9 mouse cellular contexts compared by ENCODE assay signal in the genomic region with DNA sequence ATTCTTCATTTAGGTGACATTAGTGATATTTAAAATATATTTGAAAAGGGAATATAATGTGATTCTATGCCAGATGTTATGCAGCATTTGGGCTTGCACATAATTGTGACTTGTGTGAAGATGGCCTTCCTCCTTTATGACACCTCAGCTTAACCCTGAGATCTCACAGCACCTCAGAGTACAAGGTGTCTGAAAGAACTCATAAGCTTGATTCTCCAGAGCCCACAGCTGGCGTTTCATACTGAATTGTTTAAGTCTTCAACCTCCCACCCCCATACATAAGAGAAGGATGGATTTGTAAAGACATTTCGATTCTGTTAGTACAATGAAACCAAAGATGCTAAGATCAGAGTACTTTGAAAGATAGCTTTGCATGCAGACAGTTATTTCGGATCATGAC. TPM values are rescaled to one million over a fixed set of nuclear protein-coding genes. Genes with fewer than 3 reads are reported as not detected.
DNase-seq lines count a peak whose midpoint lies in the region; ATAC-seq and TF ChIP-seq lines count a peak whose summit lies in the region.
"Had no signal": no experiment of that assay in that cellular context is flagged by ENCODE, and none has a peak within 500 bp of the region (broad histone marks: within the 10 kb centered on the region; RNA-seq: fewer than 3 reads in every experiment).

No protein-coding gene starts in this region.

- no peak for TF ChIP-seq CTCF in cerebellum, adult 2 months (IDR thresholded peaks at IDR 0.05; ENCODE audit: borderline replicate concordance, insufficient read depth, low read depth, low read length)
- no peak for TF ChIP-seq CTCF in spleen, adult 2 months (IDR thresholded peaks at IDR 0.05; ENCODE audit: extremely low read depth, insufficient read depth, insufficient read length, insufficient replicate concordance)
- TF ChIP-seq CTCF in stomach, postnatal 0 days (IDR thresholded peaks at IDR 0.05; ENCODE audit: low read depth): no peak

- peak overlapping the region; percentile 88 for H3K4me2 ChIP-seq in liver, embryonic 12.5 days
- H3K4me2 ChIP-seq in stomach, postnatal 0 days (replicated peaks; ENCODE audit: low read depth): peak overlapping the region; percentile 81

- no peaks in the 10 kb centered on the region for H3K27me3 ChIP-seq in cerebellum, adult 2 months (ENCODE audit: control insufficient read depth, insufficient read depth, low read length)
- H3K27me3 ChIP-seq in spleen, adult 2 months (ENCODE audit: control insufficient read depth, insufficient read depth, low read length): no peaks in the 10 kb centered on the region
- no peaks in the 10 kb centered on the region for H3K27me3 ChIP-seq in liver, embryonic 12.5 days (replicated peaks)
- H3K27me3 ChIP-seq in stomach, postnatal 0 days (ENCODE audit: control insufficient read depth, insufficient read depth, low read length): no peaks in the 10 kb centered on the region

- no peak for TF ChIP-seq POLR2A in cerebellum, adult 2 months (IDR thresholded peaks at IDR 0.05; ENCODE audit: borderline replicate concordance, insufficient read depth, low read length)
- no peak for TF ChIP-seq POLR2A in spleen, adult 2 months (IDR thresholded peaks at IDR 0.05; ENCODE audit: low read depth, low read length)

- TF ChIP-seq EP300 in stomach, postnatal 0 days (optimal IDR thresholded peaks at IDR 0.05): no peak

- DNase-seq in cerebellum, adult 2 months: no peak
- DNase-seq in cerebellum, postnatal 10 days: no peak
- DNase-seq in spleen, adult 2 months (ENCODE audit: low read depth in 1 of 2, low spot score in 2 of 2): no peak
- no peak for DNase-seq in spleen, adult 12 weeks (ENCODE audit: low spot score)
- no peak for DNase-seq in stomach, postnatal 0 days (ENCODE audit: low spot score)
- DNase-seq in retina, embryonic 14.5 days (ENCODE audit: low spot score): no peak
- no peak for DNase-seq in thymus, postnatal 14 days
- DNase-seq: left cerebral cortex, postnatal 4 days had no signal

- H3K4me3 ChIP-seq in cerebellum, adult 2 months (replicated peaks; ENCODE audit: insufficient read depth, low read depth, low read length): peak overlapping the region; percentile 96
- H3K4me3 ChIP-seq in spleen, adult 2 months (ENCODE audit: extremely low read depth, insufficient read depth, insufficient read length): peak overlapping the region; percentile 87
- H3K4me3 ChIP-seq in liver, embryonic 12.5 days: peak overlapping the region; percentile 77
- H3K4me3 ChIP-seq in stomach, postnatal 0 days (ENCODE audit: low read depth, low read length): peak overlapping the region; percentile 76

- peaks cover 2% of the 10 kb centered on the region; the same call in 1 of the 2 replicates for H3K36me3 ChIP-seq in spleen, adult 2 months (ENCODE audit: control insufficient read depth, insufficient read depth, low read length)
- H3K36me3 ChIP-seq in liver, embryonic 12.5 days: peaks cover 6% of the 10 kb centered on the region
- H3K36me3 ChIP-seq in stomach, postnatal 0 days (ENCODE audit: control insufficient read depth, insufficient read depth, low read length): no peaks in the 10 kb centered on the region

- 66% methylated on average over 3 of the region's 3 CpGs for WGBS in cerebellum, adult 2 months
- WGBS in spleen, adult 2 months: 56% methylated on average over 3 of the region's 3 CpGs
- 68% methylated on average over 3 of the region's 3 CpGs for WGBS in liver, embryonic 12.5 days (ENCODE audit: insufficient replicate concordance)
- 58% methylated on average over 3 of the region's 3 CpGs for WGBS in stomach, postnatal 0 days

- peak overlapping the region; percentile 87 for H3K9ac ChIP-seq in liver, embryonic 12.5 days
- peak overlapping the region; percentile 98 for H3K9ac ChIP-seq in stomach, postnatal 0 days (ENCODE audit: low read length)

- H3K4me1 ChIP-seq in cerebellum, adult 2 months (ENCODE audit: control insufficient read depth, insufficient read depth, low read length): no peaks in the 10 kb centered on the region; the same call in 1 of the 2 replicates
- H3K4me1 ChIP-seq in spleen, adult 2 months (ENCODE audit: control insufficient read depth, insufficient read depth, insufficient read length): no peaks in the 10 kb centered on the region
- peaks cover 63% of the 10 kb centered on the region for H3K4me1 ChIP-seq in liver, embryonic 12.5 days
- H3K4me1 ChIP-seq in stomach, postnatal 0 days (replicated peaks; ENCODE audit: control insufficient read depth, insufficient read depth): no peaks in the 10 kb centered on the region; the same call in 1 of the 2 replicates

- no peak overlapping the region; the same call in 1 of the 2 replicates for H3K27ac ChIP-seq in cerebellum, adult 2 months (ENCODE audit: insufficient read depth, low read length)
- no peak overlapping the region for H3K27ac ChIP-seq in spleen, adult 2 months (ENCODE audit: insufficient read depth, low read length)
- peak overlapping the region; percentile 92 for H3K27ac ChIP-seq in liver, embryonic 12.5 days
- peak overlapping the region; percentile 95 for H3K27ac ChIP-seq in stomach, postnatal 0 days (replicated peaks)

- ATAC-seq in liver, embryonic 12.5 days: no peak
- ATAC-seq in stomach, postnatal 0 days (ENCODE audit: low FRiP score, low TSS enrichment): no peak

- H3K9me3 ChIP-seq in liver, embryonic 12.5 days (replicated peaks): no peaks in the 10 kb centered on the region
- no peaks in the 10 kb centered on the region for H3K9me3 ChIP-seq in stomach, postnatal 0 days (ENCODE audit: control insufficient read depth, low read length)

RNA-seq across cellular contexts. Expression of gene Oxsm, which starts 0.5 kb away (rescaled TPM):
- 6.0 and 7.2 TPM in 2 replicates for polyA plus RNA-seq in cerebellum, adult 2 months (2012; rRNA removed)
- 2.7 and 2.9 TPM in 2 replicates for polyA plus RNA-seq in spleen, adult 2 months (2012; rRNA removed)
- polyA plus RNA-seq in liver, embryonic 12.5 days (2016; fragmentation: Nextera tagmentation; extraction: Ambion mirVana): 1.7 and 1.9 TPM in 2 replicates
- polyA plus RNA-seq in stomach, postnatal 0 days (2015; fragmentation: Nextera tagmentation; extraction: Ambion mirVana): 1.7 and 1.9 TPM in 2 replicates

RNA-seq across cellular contexts. Expression of gene Ngly1, which starts 1.0 kb away (rescaled TPM):
- 21.4 and 23.7 TPM in 2 replicates for polyA plus RNA-seq in cerebellum, adult 2 months (2012; rRNA removed)
- polyA plus RNA-seq in spleen, adult 2 months (2012; rRNA removed): 19.8 and 27.1 TPM in 2 replicates
- 22.0 and 23.0 TPM in 2 replicates for polyA plus RNA-seq in liver, embryonic 12.5 days (2016; fragmentation: Nextera tagmentation; extraction: Ambion mirVana)
- polyA plus RNA-seq in stomach, postnatal 0 days (2015; fragmentation: Nextera tagmentation; extraction: Ambion mirVana): 35.2 and 37.2 TPM in 2 replicates

Comparison
In these comparisons a context has a peak if more than half of its experiments do, and no peak if none do; other contexts are left out.
1. H3K27ac ChIP-seq: peak in liver, embryonic 12.5 days (single experiment) and stomach, postnatal 0 days (single experiment); none in cerebellum, adult 2 months (single experiment) and spleen, adult 2 months (single experiment).
2. Peak in every context shown above with its lines, with median percentiles within 50 percentile points of each other: H3K4me3 ChIP-seq.